Mouse (Mus musculus) cerebellum, adult 2 months (tissue): ENCODE measurements at regions not wholly inside any gene's neighbourhood (a gene's known extent, or its start where the extent isn't known, plus 50 kb on each side); places are given as distances from the start of the nearest gene placed in this dataset.
"Not testable (repeated sequence)": the region's sequence is repeated elsewhere in the genome, so short reads cannot be mapped to it uniquely, and the experiment has no call there.

ENCODE experiments used
- DNase-seq, 2 experiments: peaks; one replicate each; pipeline ENCODE4 v3.0.0; 2021
- H3K27ac ChIP-seq: fragments of 200-500 bp; 2 replicates; pipeline ENCODE4 v1.5.1; 2012; ENCODE audit warnings: low read length, control low read depth, inconsistent platforms; ENCODE audit not compliant: insufficient read depth
- H3K27me3 ChIP-seq: fragments of 200-500 bp; 2 replicates; pipeline ENCODE4 v1.6.1; 2012; ENCODE audit warnings: inconsistent platforms, mild to moderate bottlenecking, low read length, moderate library complexity; ENCODE audit not compliant: control insufficient read depth, insufficient read depth
- H3K4me1 ChIP-seq: fragments of 200-500 bp; 2 replicates; pipeline ENCODE4 v1.6.1; 2011; ENCODE audit warnings: low read length; ENCODE audit not compliant: control insufficient read depth, insufficient read depth
- H3K4me3 ChIP-seq: fragments of 200-500 bp; replicated peaks from 2 replicates; pipeline ENCODE3; 2011; ENCODE audit warnings: mild to moderate bottlenecking, low read depth, low read length, control low read depth; ENCODE audit not compliant: insufficient read depth
- CTCF ChIP-seq: fragments of 200-500 bp; IDR thresholded peaks from 2 replicates; pipeline ENCODE4 v1.5.1; 2011; ENCODE audit warnings: low read depth, mild to moderate bottlenecking, control low read depth, low read length, moderate library complexity, borderline replicate concordance; ENCODE audit not compliant: insufficient read depth
- POLR2A ChIP-seq: fragments of 200-500 bp; IDR thresholded peaks from 2 replicates; pipeline ENCODE4 v1.6.1; 2011; ENCODE audit warnings: low read length, control low read depth, borderline replicate concordance; ENCODE audit not compliant: insufficient read depth
- WGBS: fragments of 180-500 bp; shearing (Covaris S2); methylation state at CpG from one replicate; pipeline ENCODE4 v1.1.7; 2018; 5-methylcytosine and 5-hydroxymethylcytosine counted together

- WGBS, result 80% methylated on average over 12 of the region's 12 CpGs
- no peaks in the 10 kb centered on the region for H3K4me1 ChIP-seq
- no peak for TF ChIP-seq POLR2A
- TF ChIP-seq CTCF, result no peak
- DNase-seq, result no peak
- no peaks in the 10 kb centered on the region for H3K27me3 ChIP-seq
- no peak overlapping the region for H3K27ac ChIP-seq
- H3K4me3 ChIP-seq, result no peak overlapping the region
Observed at GRCm38 (mm10) chr13:50960909-50961308, 139.8 kb upstream of the Spin1 start.

- TF ChIP-seq POLR2A (no peak), CTCF (peak; percentile 44)
- no peaks in the 10 kb centered on the region for H3K27me3 ChIP-seq
Observed at GRCm38 (mm10) chr13:50964070-50964469, 136.6 kb upstream of the Spin1 start.

GRCm38 (mm10) chr13:50965041-50965440, 135.6 kb upstream of the Spin1 start:
- not testable (repeated sequence) for H3K4me1 ChIP-seq, H3K27ac ChIP-seq, H3K4me3 ChIP-seq, H3K27me3 ChIP-seq, DNase-seq
- WGBS, result 80% methylated on average over 7 of the region's 7 CpGs

More at GRCm38 (mm10) chr13:50964070-50964469, 136.6 kb upstream of the Spin1 start:
- 80% methylated on average over 9 of the region's 9 CpGs for whole genome bisulfite sequencing
- no peak overlapping the region for H3K4me3 ChIP-seq
- H3K4me1 ChIP-seq, result no peaks in the 10 kb centered on the region
- no peak overlapping the region for H3K27ac ChIP-seq
- no peak for DNase-seq

- WGBS, result 46% methylated on average over 4 of the region's 4 CpGs
- TF ChIP-seq POLR2A (no peak), CTCF (no peak)
- DNase-seq, result no peak
- no peaks in the 10 kb centered on the region for H3K4me1 ChIP-seq
- no peak overlapping the region for H3K4me3 ChIP-seq
- no peaks in the 10 kb centered on the region for H3K27me3 ChIP-seq
- no peak overlapping the region for H3K27ac ChIP-seq
Observed at GRCm38 (mm10) chr13:50965678-50966077, 135.0 kb upstream of the Spin1 start.

GRCm38 (mm10) chr13:50966826-50967225, 133.9 kb upstream of the Spin1 start:
- TF ChIP-seq POLR2A (no peak), CTCF (no peak)
- Histone ChIP-seq H3K27ac (no peak overlapping the region), H3K27me3 (no peaks in the 10 kb centered on the region), H3K4me1 (no peaks in the 10 kb centered on the region), H3K4me3 (no peak overlapping the region)
- DNase-seq, result no peak
- 71% methylated on average over 2 of the region's 2 CpGs for WGBS

- Histone ChIP-seq H3K4me3 (no peak overlapping the region), H3K4me1 (no peaks in the 10 kb centered on the region), H3K27ac (no peak overlapping the region), H3K27me3 (no peaks in the 10 kb centered on the region)
- TF ChIP-seq CTCF (no peak), POLR2A (no peak)
- 49% methylated on average over 8 of the region's 8 CpGs for WGBS
- DNase-seq, result no peak
Observed at GRCm38 (mm10) chr13:50973379-50973778, 127.3 kb upstream of the Spin1 start.

GRCm38 (mm10) chr13:50975306-50975920, 125.3 kb upstream of the Spin1 start:
- no peak for TF ChIP-seq POLR2A
- TF ChIP-seq CTCF, result no peak
- no peak for DNase-seq
- H3K27me3 ChIP-seq, result no peaks in the 10 kb centered on the region
- no peak overlapping the region for H3K27ac ChIP-seq
- no peaks in the 10 kb centered on the region for H3K4me1 ChIP-seq
- 61% methylated on average over 12 of the region's 12 CpGs for WGBS
- no peak overlapping the region for H3K4me3 ChIP-seq

GRCm38 (mm10) chr13:50982005-50982404, 118.7 kb upstream of the Spin1 start:
- H3K4me1 ChIP-seq, result no peaks in the 10 kb centered on the region
- no peak overlapping the region for H3K4me3 ChIP-seq
- DNase-seq, result no peak
- no peaks in the 10 kb centered on the region for H3K27me3 ChIP-seq
- no peak for TF ChIP-seq CTCF
- no peak for TF ChIP-seq POLR2A
- WGBS, result 52% methylated on average over 1 of the region's 1 CpGs
- no peak overlapping the region for H3K27ac ChIP-seq
